Mouse (Mus musculus) CH12.LX (cell line): ENCODE data around the gene Smad9. TPM values are rescaled to one million over a fixed set of nuclear protein-coding genes. Genes with fewer than 3 reads are reported as not detected.
A peak's percentile ranks its signal among the peaks of the same experiment; 100 is the strongest.

Source experiments
- DNase-seq: peaks from one replicate; pipeline ENCODE4 v3.0.0-alpha.2; 2013; ENCODE audit errors: extremely low read depth
- H3K27ac ChIP-seq: 2 replicates; pipeline ENCODE4 v1.5.1; 2012; ENCODE audit warnings: low read depth, mild to moderate bottlenecking, control low read depth, moderate library complexity; ENCODE audit not compliant: insufficient read depth
- H3K27me3 ChIP-seq: replicated peaks from 2 replicates; pipeline ENCODE3; 2012; ENCODE audit warnings: inconsistent platforms
- H3K36me3 ChIP-seq, 2 experiments: replicated peaks in 1 of 2; 2 replicates each; pipeline versions ENCODE3 to v1.6.1; 2012; ENCODE audit warnings: inconsistent platforms in 1 of 2, low read length in 1 of 2, mild to moderate bottlenecking in 1 of 2, mixed read lengths in 1 of 2, moderate library complexity in 1 of 2; ENCODE audit not compliant: control insufficient read depth in 1 of 2, insufficient read depth in 1 of 2
- H3K4me1 ChIP-seq, 2 experiments: 2 replicates each; pipeline ENCODE4 v1.6.1; 2012; ENCODE audit warnings: inconsistent platforms in 1 of 2, moderate library complexity in 1 of 2; ENCODE audit not compliant: insufficient read depth in 2 of 2, control insufficient read depth in 1 of 2
- H3K4me2 ChIP-seq: 2 replicates; pipeline ENCODE4 v1.6.1; 2012; ENCODE audit warnings: low read depth, mild to moderate bottlenecking, control low read depth; ENCODE audit not compliant: poor library complexity, insufficient read depth, severe bottlenecking
- H3K4me3 ChIP-seq, 3 experiments: fragments of 150-350 bp in 1 of 3; sonication (generic) in 1 of 3; replicated peaks in 1 of 3; 2 replicates each; pipeline versions ENCODE3 to v1.5.1; 2011 to 2012; ENCODE audit warnings: low read depth in 2 of 3, low read length in 2 of 3, mild to moderate bottlenecking in 2 of 3, moderate library complexity in 2 of 3, control low read depth in 1 of 3, improper control_type of control experiment in 1 of 3, inconsistent platforms in 1 of 3, mixed read lengths in 1 of 3; ENCODE audit not compliant: poor library complexity in 1 of 3
- H3K79me2 ChIP-seq: replicated peaks from 2 replicates; pipeline ENCODE4 v1.6.1; 2012; ENCODE audit warnings: mild to moderate bottlenecking, moderate library complexity; ENCODE audit not compliant: control insufficient read depth, poor library complexity, insufficient read depth, severe bottlenecking; ENCODE audit errors: extremely low read depth
- H3K9ac ChIP-seq: 2 replicates; pipeline ENCODE4 v1.6.1; 2012; ENCODE audit warnings: low read depth, mild to moderate bottlenecking, control low read depth, moderate library complexity; ENCODE audit not compliant: insufficient read depth
- H3K9me3 ChIP-seq: replicated peaks from 2 replicates; pipeline ENCODE3; 2012; ENCODE audit warnings: low read length, inconsistent platforms, mixed read lengths
- BHLHE40 ChIP-seq: IDR thresholded peaks from 2 replicates; pipeline ENCODE4 v1.6.1; 2011; ENCODE audit warnings: mild to moderate bottlenecking, low read depth, low read length, improper control_type of control experiment
- CTCF ChIP-seq, 2 experiments: IDR thresholded peaks in 1 of 2; conservative IDR thresholded peaks in 1 of 2; 2 replicates each; pipeline ENCODE4 v1.5.1; 2011 to 2012; ENCODE audit warnings: low read depth in 2 of 2, low read length in 2 of 2, improper control_type of control experiment in 1 of 2, inconsistent platforms in 1 of 2, mild to moderate bottlenecking in 1 of 2, moderate library complexity in 1 of 2
- E2F4 ChIP-seq: IDR thresholded peaks from 2 replicates; pipeline ENCODE4 v1.6.1; 2011; ENCODE audit warnings: low read depth, low read length, improper control_type of control experiment; ENCODE audit not compliant: insufficient replicate concordance
- ELF1 ChIP-seq: IDR thresholded peaks from 2 replicates; pipeline ENCODE4 v1.6.1; 2014; ENCODE audit warnings: low read depth, mild to moderate bottlenecking, inconsistent platforms, low read length, improper control_type of control experiment
- EP300 ChIP-seq: IDR thresholded peaks from 2 replicates; pipeline ENCODE4 v1.6.1; 2011; ENCODE audit warnings: low read length, improper control_type of control experiment
- ETS1 ChIP-seq: conservative IDR thresholded peaks from 2 replicates; pipeline ENCODE4 v1.6.1; 2012; ENCODE audit warnings: low read depth, mild to moderate bottlenecking, inconsistent platforms, low read length, improper control_type of control experiment, moderate library complexity
- GABPA ChIP-seq: IDR thresholded peaks from 2 replicates; pipeline ENCODE4 v1.6.1; 2012; ENCODE audit warnings: low read depth, low read length, improper control_type of control experiment, inconsistent platforms; ENCODE audit not compliant: insufficient replicate concordance
- HCFC1 ChIP-seq: IDR thresholded peaks from 2 replicates; pipeline ENCODE4 v1.6.1; 2012; ENCODE audit warnings: low read depth, mild to moderate bottlenecking, inconsistent platforms, low read length, improper control_type of control experiment
- IRF4 ChIP-seq: IDR thresholded peaks from 2 replicates; pipeline ENCODE4 v1.6.1; 2014; ENCODE audit warnings: low read depth, mild to moderate bottlenecking, inconsistent platforms, low read length, improper control_type of control experiment
- JUND ChIP-seq: conservative IDR thresholded peaks from 2 replicates; pipeline ENCODE4 v1.6.1; 2011; ENCODE audit warnings: low read depth, low read length, improper control_type of control experiment
- MAFK ChIP-seq: IDR thresholded peaks from 2 replicates; pipeline ENCODE4 v1.6.1; 2011; ENCODE audit warnings: low read length, improper control_type of control experiment; ENCODE audit not compliant: insufficient replicate concordance
- MAX ChIP-seq: IDR thresholded peaks from 2 replicates; pipeline ENCODE4 v1.6.1; 2011; ENCODE audit warnings: low read length, improper control_type of control experiment
- MXI1 ChIP-seq: IDR thresholded peaks from 2 replicates; pipeline ENCODE4 v1.6.1; 2011; ENCODE audit warnings: mild to moderate bottlenecking, low read depth, low read length, improper control_type of control experiment
- MYC ChIP-seq: IDR thresholded peaks from 2 replicates; pipeline ENCODE4 v1.6.1; 2011; ENCODE audit warnings: low read depth, mild to moderate bottlenecking, improper control_type of control experiment, low read length
- POLR2AphosphoS2 ChIP-seq: IDR thresholded peaks from 2 replicates; pipeline ENCODE4 v1.6.1; 2011; ENCODE audit warnings: low read depth, low read length, improper control_type of control experiment
- SIN3A ChIP-seq: IDR thresholded peaks from 2 replicates; pipeline ENCODE4 v1.6.1; 2012; ENCODE audit warnings: low read length, improper control_type of control experiment, inconsistent platforms
- SMC3 ChIP-seq: IDR thresholded peaks from 2 replicates; pipeline ENCODE4 v1.6.1; 2011; ENCODE audit warnings: low read depth, low read length, improper control_type of control experiment
- TBP ChIP-seq: conservative IDR thresholded peaks from 2 replicates; pipeline ENCODE4 v1.6.1; 2011; ENCODE audit warnings: low read depth, low read length, improper control_type of control experiment
- UBTF ChIP-seq: IDR thresholded peaks from 2 replicates; pipeline ENCODE4 v1.6.1; 2012; ENCODE audit warnings: low read depth, mild to moderate bottlenecking, inconsistent platforms, low read length, improper control_type of control experiment, moderate library complexity
- USF1 ChIP-seq: IDR thresholded peaks from 2 replicates; pipeline ENCODE4 v1.6.1; 2014; ENCODE audit warnings: low read depth, mild to moderate bottlenecking, inconsistent platforms, low read length, improper control_type of control experiment
- USF2 ChIP-seq: conservative IDR thresholded peaks from 2 replicates; pipeline ENCODE4 v1.6.1; 2011; ENCODE audit warnings: low read depth, low read length, improper control_type of control experiment
- ZKSCAN1 ChIP-seq: IDR thresholded peaks from 2 replicates; pipeline ENCODE4 v1.6.1; 2012; ENCODE audit warnings: low read depth, inconsistent platforms, low read length, improper control_type of control experiment, borderline replicate concordance
- ZNF384 ChIP-seq: IDR thresholded peaks from 2 replicates; pipeline ENCODE4 v1.6.1; 2012; ENCODE audit warnings: low read depth, low read length, improper control_type of control experiment, inconsistent platforms
- dilution Hi-C: fragments of 300-500 bp; cut with MboI; formaldehyde crosslinking; loops from 2 replicates; pipeline ENCODE4 v1.14.3; 2020; ENCODE audit warnings: low sequenced_read_pairs; ENCODE audit not compliant: extremely low pct_unique_long_range_greater_than_20kb, extremely low pct_ligation_motif_present
- in situ Hi-C: fragments of 300-500 bp; cut with MboI; formaldehyde crosslinking; loops from 3 replicates; pipeline ENCODE4 v1.14.3; 2019; ENCODE audit warnings: low sequenced_read_pairs, low pct_ligation_motif_present, low pct_unique_long_range_greater_than_20kb, mixed read lengths
- polyA plus RNA-seq: library from polyadenylated mRNA; unstranded; fragments of >175 nt; gene quantifications from 2 replicates; pipeline ENCODE4 v1.2.1, GENCODE M21; 2012; ENCODE audit warnings: low read depth; ENCODE audit not compliant: insufficient read length
- total RNA-seq, 2 experiments: library from RNA; depleted of rRNA; stranded (reverse); fragments of 300-350 nt in 1 of 2; fragments of >200 nt in 1 of 2; gene quantifications; 2 replicates each; pipeline ENCODE4 v1.2.3; 2012 to 2014

Smad9 gene
- total and polyA plus RNA-seq, 3 experiments = 0.13 to 0.23 (median 0.20) TPM

- Histone ChIP-seq H3K9me3 (peaks cover 3% of the 10 kb centered on the region), H3K36me3 (peaks cover 68 to 88% of the 10 kb centered on the region in 2 experiments), H3K4me1 (peaks cover 0 to 20% of the 10 kb centered on the region in 2 experiments; a peak in 2 of 4 replicates), H3K4me3 (no peak overlapping the region), H3K27me3 (no peaks in the 10 kb centered on the region), H3K79me2 (peaks cover 5% of the 10 kb centered on the region), H3K27ac (no peak overlapping the region), H3K9ac (no peak overlapping the region), H3K4me2 (no peak overlapping the region)
- in situ Hi-C loops (no loop called here), dilution Hi-C loops (no loop called here)
- DNase-seq = no peak
- no peak for TF ChIP-seq ETS1
- TF ChIP-seq SIN3A = no peak
- no peak for TF ChIP-seq CTCF (conservative IDR thresholded peaks at IDR 0.05 in 1 of 2, IDR thresholded peaks at IDR 0.05 in 1 of 2; ENCODE audit: low read depth in 2 of 2, low read length in 2 of 2)
- TF ChIP-seq TBP = no peak
- TF ChIP-seq MYC = no peak
Measured at GRCm38 (mm10) chr3:54741965-54742364, 13.4 kb upstream of the Smad9 start.

GRCm38 (mm10) chr3:54745799-54746198, 9.6 kb upstream of the Smad9 start:
- TF ChIP-seq MAFK (no peak), EP300 (no peak), UBTF (no peak), CTCF (conservative IDR thresholded peaks at IDR 0.05 in 1 of 2, IDR thresholded peaks at IDR 0.05 in 1 of 2; ENCODE audit: low read depth in 2 of 2, low read length in 2 of 2) (peak; percentile 35 to 61), USF2 (no peak), MXI1 (no peak), POLR2AphosphoS2 (no peak), MYC (0 out of 2 replicates have a peak, but pooled peaks have one; percentile 26)
- TF ChIP-seq, all 38 proteins: peak for 2
- no peak overlapping the region for H3K4me2 ChIP-seq
- no peak overlapping the region for H3K4me3 ChIP-seq
- no peak overlapping the region for H3K9ac ChIP-seq
- peaks cover 6% of the 10 kb centered on the region for H3K9me3 ChIP-seq
- H3K36me3 ChIP-seq = peaks cover 81 to 98% of the 10 kb centered on the region in 2 experiments
- H3K27me3 ChIP-seq = no peaks in the 10 kb centered on the region
- dilution Hi-C loops (no loop called here), in situ Hi-C loops (no loop called here)
- H3K27ac ChIP-seq = no peak overlapping the region
- no peak for DNase-seq
- H3K4me1 ChIP-seq = peaks cover 0 to 3% of the 10 kb centered on the region in 2 experiments; a peak in 1 of 4 replicates
- no peaks in the 10 kb centered on the region for H3K79me2 ChIP-seq

GRCm38 (mm10) chr3:54753411-54753810, 2.0 kb upstream of the Smad9 start:
- Histone ChIP-seq H3K27me3 (no peaks in the 10 kb centered on the region), H3K79me2 (no peaks in the 10 kb centered on the region), H3K4me2 (no peak overlapping the region), H3K9me3 (peaks cover 11% of the 10 kb centered on the region)
- TF ChIP-seq EP300 (peak; percentile 22; the same call in 1 of the 2 replicates), UBTF (no peak), ELF1 (no peak), GABPA (no peak), ZKSCAN1 (no peak), USF2 (no peak), SMC3 (no peak), BHLHE40 (peak; percentile 64), HCFC1 (no peak), USF1 (no peak), IRF4 (no peak; the same call in 1 of the 2 replicates), ETS1 (peak; percentile 78), E2F4 (no peak), MAX (no peak), MXI1 (no peak), SIN3A (0 out of 2 replicates have a peak, but pooled peaks have one; percentile 16), JUND (no peak), ZNF384 (no peak)
- TF ChIP-seq, all 38 proteins: peak for 4
- in situ Hi-C loops = no loop called here
- Histone ChIP-seq H3K4me3 (no peak overlapping the region), H3K36me3 (peaks cover 16 to 40% of the 10 kb centered on the region in 2 experiments), H3K27ac (no peak overlapping the region), H3K9ac (no peak overlapping the region), H3K4me1 (peaks cover 9 to 22% of the 10 kb centered on the region in 2 experiments)
- dilution Hi-C loops = no loop called here
- peak; percentile 82 for DNase-seq
